Mouse (Mus musculus): ENCODE measurements around the gene Grip1.

- TF ChIP-seq EP300 (optimal IDR thresholded peaks at IDR 0.05) (no peak), CTCF (IDR thresholded peaks at IDR 0.05; ENCODE audit: low read depth) (no peak)
These were observed 449.1 kb downstream of the Grip1 start for GRCm38 (mm10) chr10:119902754-119903153.

All from stomach, postnatal 0 days (tissue).